Mouse (Mus musculus) ovary, postnatal 14 days (tissue): ENCODE data around the gene Ankrd11.

Source experiments
- DNase-seq: peaks from one replicate; pipeline ENCODE4 v3.0.0; 2022; ENCODE audit warnings: low spot score

The Ankrd11 gene

GRCm38 (mm10) chr8:122897200-122897599, 144.9 kb downstream of the Ankrd11 start:
- DNase-seq, result no peak

GRCm38 (mm10) chr8:122896317-122896716, 145.8 kb downstream of the Ankrd11 start:
- DNase-seq, result no peak

GRCm38 (mm10) chr8:122893451-122893850, 148.6 kb downstream of the Ankrd11 start:
- DNase-seq, result no peak

- DNase-seq, result no peak
Measured at GRCm38 (mm10) chr8:122891440-122891839, 150.6 kb downstream of the Ankrd11 start.

- DNase-seq, result no peak
Measured at GRCm38 (mm10) chr8:122883671-122884070, 158.4 kb downstream of the Ankrd11 start.

- DNase-seq, result no peak
Measured at GRCm38 (mm10) chr8:122880302-122880701, 161.8 kb downstream of the Ankrd11 start.

GRCm38 (mm10) chr8:122878231-122878630, 163.8 kb downstream of the Ankrd11 start:
- DNase-seq, result no peak

GRCm38 (mm10) chr8:122875186-122875585, 166.9 kb downstream of the Ankrd11 start:
- DNase-seq, result no peak

GRCm38 (mm10) chr8:122873171-122873570, 168.9 kb downstream of the Ankrd11 start:
- DNase-seq, result no peak

- DNase-seq, result no peak
Measured at GRCm38 (mm10) chr8:122871663-122872062, 170.4 kb downstream of the Ankrd11 start.

- DNase-seq, result no peak
Measured at GRCm38 (mm10) chr8:122870377-122870863, 171.7 kb downstream of the Ankrd11 start.

- no peak for DNase-seq
Measured at GRCm38 (mm10) chr8:122867982-122868381, 174.1 kb downstream of the Ankrd11 start.

- DNase-seq, result no peak
Measured at GRCm38 (mm10) chr8:122866231-122866630, 175.8 kb downstream of the Ankrd11 start.

GRCm38 (mm10) chr8:122865441-122865840, 176.6 kb downstream of the Ankrd11 start:
- DNase-seq, result no peak

- DNase-seq, result no peak
Measured at GRCm38 (mm10) chr8:122864719-122865129, 177.4 kb downstream of the Ankrd11 start.

GRCm38 (mm10) chr8:122859843-122860242, 182.2 kb downstream of the Ankrd11 start:
- DNase-seq, result no peak

- DNase-seq, result no peak
Measured at GRCm38 (mm10) chr8:122856288-122856687, 185.8 kb downstream of the Ankrd11 start.

- no peak for DNase-seq
Measured at GRCm38 (mm10) chr8:122855123-122855522, 187.0 kb downstream of the Ankrd11 start.

- DNase-seq, result no peak
Measured at GRCm38 (mm10) chr8:122854388-122854787, 187.7 kb downstream of the Ankrd11 start.

- DNase-seq, result no peak
Measured at GRCm38 (mm10) chr8:122853340-122853771, 188.7 kb downstream of the Ankrd11 start.

- DNase-seq, result no peak
Measured at GRCm38 (mm10) chr8:122852546-122852905, 189.6 kb downstream of the Ankrd11 start.

- DNase-seq, result no peak
Measured at GRCm38 (mm10) chr8:122851692-122852545, 190.2 kb downstream of the Ankrd11 start.

- no peak for DNase-seq
Measured at GRCm38 (mm10) chr8:122850641-122851240, 191.3 kb downstream of the Ankrd11 start.
